Mouse (Mus musculus): Measurements from ENCODE around the gene Miga1.

Gene Miga1

DNA sequence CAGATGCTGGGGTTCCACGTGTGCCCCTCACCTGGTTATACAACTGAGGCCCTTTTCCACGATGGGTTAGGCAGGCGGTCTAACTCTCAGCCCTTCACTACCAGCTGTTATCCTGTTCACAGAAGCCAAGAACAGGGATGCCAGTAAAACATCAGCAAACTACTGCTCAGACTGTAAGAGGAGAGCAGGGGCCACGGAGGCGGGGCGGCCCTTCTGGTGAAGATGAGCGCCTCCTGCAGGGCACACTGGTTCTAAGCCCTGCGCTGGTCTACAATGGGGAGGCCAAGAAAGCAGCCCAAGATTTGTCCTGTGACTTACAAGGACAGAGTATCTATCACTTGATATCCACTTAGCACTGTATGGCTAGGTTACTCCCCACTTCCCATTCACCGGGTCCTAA, 52.4 kb downstream of the Miga1 start:
- DNase-seq (ENCODE audit: low spot score in 2 of 2) = no peak

DNA sequence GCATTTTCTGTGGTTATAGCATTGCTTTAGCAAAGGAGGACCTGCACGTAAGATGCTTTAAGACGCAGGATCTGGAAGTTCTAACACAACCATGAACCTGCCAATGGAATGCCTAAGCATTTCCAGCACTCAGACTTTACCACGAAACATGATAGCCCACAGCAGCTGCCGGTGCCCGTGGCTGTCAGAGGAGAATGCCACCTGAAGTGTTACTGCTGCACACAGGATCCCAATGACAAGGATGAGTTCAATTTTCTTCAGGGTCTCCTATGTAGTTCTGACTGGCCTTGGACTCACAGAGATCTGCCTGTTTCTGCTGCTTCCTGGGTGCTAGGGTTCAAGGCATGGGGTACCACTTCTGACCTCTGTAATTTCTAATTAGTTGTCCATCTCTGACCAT, 55.4 kb downstream of the Miga1 start:
- no peak for DNase-seq (ENCODE audit: low spot score in 2 of 2)

DNA sequence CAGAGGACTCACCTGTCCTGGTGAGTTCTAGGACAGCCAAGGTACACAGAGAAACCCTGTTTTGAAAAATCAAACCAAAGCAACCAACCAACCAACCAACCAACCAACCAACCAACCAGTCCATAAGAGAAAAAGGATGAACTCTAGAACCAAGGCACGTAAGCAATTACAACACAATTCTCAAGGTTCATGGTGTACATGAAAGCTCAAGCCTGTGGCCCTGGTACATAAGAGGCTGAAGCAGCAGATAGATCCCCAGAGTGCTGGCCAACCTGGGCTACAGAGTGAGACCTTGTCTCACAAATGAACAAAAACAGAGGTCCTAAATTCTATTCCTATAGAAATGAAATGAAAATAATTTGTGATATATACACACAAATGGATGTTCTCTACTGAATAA, 55.9 kb downstream of the Miga1 start:
- no peak for DNase-seq (ENCODE audit: low spot score in 2 of 2)

DNA sequence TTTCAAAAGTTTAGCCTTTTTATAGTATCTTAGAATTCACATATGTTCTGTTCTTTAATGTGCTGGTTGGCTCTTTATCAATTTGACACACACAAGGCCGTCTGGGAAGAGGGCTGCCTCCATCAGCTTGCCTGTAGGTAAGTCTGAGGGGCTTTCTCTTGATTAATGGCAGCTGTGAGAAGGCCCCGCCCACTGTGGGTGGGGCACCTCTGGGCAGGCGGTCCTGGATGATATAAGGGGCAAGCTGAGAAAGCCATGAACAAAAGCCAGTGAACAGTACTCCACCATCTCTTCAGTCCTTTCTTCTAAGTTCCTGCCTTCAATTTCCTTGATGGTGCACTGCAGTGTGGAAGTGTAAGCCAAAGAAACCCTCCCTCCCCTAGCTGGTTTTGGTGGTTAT, 58.1 kb downstream of the Miga1 start:
- no peak for DNase-seq (ENCODE audit: low spot score in 2 of 2)

DNA sequence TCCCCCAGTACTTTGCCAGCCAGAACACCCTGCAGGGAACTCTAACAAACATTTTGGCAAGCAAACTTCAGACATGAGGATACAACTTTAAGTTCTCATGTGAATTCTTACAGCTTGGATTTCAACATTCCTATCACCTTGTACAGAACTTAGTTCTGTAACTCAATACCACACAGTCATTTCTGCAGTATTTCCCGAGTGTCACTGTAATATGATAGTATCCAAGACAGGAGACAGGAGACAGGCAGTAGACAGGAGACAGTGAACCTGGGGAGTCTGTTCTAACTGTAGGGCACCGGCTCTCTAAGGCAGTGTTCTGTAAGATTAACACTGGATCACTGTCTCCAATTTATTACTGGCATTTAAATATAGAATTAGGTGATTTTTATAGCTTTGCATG, 61.8 kb downstream of the Miga1 start:
- DNase-seq (ENCODE audit: low spot score in 2 of 2) = no peak

DNA sequence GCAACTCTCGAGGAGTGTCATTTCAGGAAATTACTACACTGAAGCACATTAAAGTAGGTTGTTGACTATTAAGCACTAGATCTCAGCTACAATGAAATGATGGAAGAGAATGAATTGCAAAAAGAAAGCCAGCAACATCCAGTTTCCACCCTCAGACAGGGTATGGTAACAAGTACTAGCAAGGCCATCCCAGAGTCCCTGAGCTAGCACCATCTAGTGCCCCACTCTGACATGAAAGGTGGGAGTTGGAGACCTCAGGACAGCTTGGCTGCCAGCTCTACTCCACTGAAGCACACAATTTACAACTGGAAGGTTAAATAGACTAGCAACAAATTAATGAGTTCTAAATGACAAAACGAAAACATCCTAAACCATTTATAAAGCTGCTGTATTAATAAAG, 62.3 kb downstream of the Miga1 start:
- DNase-seq (ENCODE audit: low spot score in 2 of 2) = no peak

DNA sequence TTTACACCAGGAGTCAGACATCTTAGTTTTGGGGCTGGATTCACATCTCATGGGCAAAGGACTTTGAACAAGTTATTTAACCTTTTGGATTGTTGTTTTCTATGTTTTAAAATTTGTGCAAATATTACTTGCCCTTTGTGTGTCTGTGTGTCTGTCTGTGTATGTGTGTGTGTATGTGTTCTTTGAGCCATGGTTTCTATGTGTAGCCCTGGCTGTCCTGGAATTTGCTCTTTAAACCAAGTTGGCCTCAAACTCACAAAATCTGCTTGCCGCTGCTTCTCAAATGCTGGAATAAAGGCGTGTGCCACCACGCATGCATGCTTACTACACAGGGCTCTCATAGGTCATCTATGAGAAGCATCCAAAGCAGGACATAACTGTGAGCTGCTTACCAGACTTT, 63.3 kb downstream of the Miga1 start:
- no peak for DNase-seq (ENCODE audit: low spot score in 2 of 2)

DNA sequence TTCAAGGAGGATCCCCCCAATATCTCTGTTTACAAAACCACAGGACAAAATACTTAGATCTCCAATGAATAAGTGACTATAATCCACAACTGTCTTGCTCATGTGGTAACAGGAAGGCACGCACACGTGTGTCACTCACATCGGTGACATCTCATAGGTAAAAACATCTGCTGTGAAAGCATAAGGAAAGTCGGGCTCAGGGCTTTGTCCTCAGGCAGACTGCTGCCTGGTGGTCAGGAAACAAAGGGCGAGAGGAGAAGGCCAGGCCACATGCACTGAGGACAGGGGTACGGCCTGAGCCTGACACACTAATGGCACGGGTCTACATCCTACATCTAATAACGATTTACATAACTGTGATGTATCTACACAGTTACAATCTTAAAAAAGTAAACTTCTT, 65.2 kb downstream of the Miga1 start:
- no peak for DNase-seq (ENCODE audit: low spot score in 2 of 2)

DNA sequence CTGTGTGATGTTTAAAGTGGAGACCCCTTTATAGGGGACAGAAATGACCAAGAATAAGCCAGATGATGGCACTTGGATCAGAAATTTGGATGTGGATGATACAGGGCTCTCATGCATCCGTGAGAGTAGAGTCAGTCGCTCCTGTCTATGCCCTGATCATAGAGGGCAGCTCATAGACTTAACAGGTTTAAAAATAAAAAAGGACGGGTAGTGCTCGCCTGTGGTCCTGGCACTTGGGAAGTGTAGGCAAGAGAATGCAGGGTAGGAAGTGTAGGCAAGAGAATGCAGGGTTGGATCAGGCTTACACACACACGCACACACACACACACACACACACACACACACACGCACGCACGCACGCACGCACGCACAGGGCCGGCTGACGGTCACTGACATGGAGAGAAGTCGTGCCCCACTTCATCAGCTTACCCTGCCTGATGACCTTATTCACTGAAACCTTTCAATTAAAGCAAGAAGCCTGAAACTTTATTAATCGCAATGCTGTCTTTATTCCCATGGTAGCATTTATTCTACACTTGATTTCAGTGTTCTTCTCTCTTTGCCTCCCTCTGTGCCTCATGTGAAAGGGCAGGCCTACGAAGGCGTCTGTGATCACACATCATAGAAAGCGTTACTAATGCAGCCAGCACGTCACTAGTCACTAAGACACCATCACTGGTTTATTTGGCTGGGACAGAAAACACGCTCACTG, 67.1 kb downstream of the Miga1 start:
- no peak for DNase-seq (ENCODE audit: low spot score in 2 of 2)

DNA sequence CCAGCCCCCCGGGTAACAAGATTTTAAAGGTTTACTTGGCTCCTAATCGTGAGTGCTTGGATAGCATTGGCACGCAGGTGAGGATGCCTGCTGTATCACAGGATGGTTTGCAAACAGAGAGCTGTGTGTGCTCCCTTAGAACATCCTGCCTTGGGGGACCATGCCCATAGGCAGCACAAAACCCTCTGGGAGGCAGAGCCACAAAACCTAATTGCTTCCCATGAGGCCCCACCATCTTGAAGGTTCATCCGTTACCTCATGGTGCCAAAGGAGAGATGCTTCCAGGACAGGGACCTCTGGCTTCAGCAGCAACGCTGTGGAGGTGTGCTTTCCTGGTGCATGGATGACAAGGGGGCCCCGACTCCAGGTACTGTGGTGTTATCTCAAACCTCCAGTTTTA, 68.3 kb downstream of the Miga1 start:
- no peak for DNase-seq (ENCODE audit: low spot score in 2 of 2)

DNA sequence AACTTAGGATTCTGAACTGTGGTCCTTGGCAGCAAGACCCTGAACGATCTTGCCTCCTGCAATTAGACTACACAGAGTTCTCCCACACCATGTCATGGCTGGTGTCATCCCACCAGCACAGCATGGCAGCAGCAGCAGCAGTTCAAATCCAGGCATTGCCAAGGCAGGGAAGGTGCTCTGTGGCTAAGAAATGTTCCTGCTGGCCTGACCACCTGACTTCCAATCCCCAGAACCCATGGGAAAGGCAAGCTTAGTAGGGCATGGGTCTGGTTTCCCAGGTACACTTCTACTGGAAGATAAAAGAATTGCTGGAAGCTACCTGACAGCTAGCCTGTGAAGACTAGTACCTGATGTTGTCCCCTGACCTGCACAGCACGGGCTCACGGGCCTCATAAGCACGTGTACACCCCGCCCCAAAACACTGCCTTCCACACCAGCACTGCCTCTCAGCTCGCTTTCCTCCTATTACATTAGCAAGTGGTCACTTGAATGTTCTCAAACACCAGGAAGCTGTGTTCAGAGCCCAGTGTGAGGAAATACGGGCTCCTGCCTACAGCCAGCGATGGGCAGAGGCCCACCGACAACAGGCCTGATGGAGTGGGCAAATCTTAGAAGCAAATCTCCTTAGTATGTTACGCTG, 69.0 kb downstream of the Miga1 start:
- no peak for DNase-seq (ENCODE audit: low spot score in 2 of 2)

DNA sequence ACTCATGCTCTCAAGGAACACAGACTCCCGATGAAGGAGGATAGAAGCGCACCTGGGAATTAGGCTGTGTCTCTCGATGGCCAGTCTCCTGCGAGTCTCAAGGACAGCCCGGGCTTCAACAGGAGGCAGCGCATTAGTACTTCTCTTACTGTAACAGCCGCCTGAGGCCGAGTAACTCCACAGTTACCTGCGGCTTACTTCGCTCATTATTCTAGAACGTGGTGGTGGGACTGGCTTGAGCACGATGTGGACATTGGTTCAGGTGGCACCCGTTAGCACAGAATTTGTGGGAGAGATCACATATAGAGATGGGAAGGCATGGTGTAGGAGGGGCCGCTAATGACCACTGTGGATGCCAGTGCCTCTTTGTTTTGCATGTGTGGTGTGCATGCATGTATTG, 72.1 kb downstream of the Miga1 start:
- DNase-seq (ENCODE audit: low spot score in 2 of 2) = no peak

DNA sequence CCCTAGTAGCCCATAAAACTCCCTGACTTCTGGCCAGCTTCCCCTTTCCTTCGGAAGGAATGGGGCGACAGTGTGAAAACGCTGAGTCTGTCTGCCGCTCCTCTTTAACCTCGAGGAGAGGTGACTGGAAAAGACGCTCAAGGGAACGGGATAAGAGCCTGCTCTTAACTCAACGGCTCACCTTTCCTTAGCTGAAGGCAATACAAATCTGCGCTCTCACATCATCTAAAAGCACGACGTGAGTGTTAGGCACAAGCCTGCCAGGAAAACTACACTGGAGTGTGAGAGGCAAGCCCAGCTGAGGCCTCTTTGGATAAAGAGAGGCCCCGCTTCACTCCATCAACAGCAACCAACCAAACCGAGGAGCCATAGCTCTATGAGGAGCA, 74.2 kb downstream of the Miga1 start, which contains the start of gene Nexn:
TSS of gene Nexn (minus strand) at position 315 of the 386 bp plus-strand sequence.
- no peak for DNase-seq (ENCODE audit: low spot score in 2 of 2)

DNA sequence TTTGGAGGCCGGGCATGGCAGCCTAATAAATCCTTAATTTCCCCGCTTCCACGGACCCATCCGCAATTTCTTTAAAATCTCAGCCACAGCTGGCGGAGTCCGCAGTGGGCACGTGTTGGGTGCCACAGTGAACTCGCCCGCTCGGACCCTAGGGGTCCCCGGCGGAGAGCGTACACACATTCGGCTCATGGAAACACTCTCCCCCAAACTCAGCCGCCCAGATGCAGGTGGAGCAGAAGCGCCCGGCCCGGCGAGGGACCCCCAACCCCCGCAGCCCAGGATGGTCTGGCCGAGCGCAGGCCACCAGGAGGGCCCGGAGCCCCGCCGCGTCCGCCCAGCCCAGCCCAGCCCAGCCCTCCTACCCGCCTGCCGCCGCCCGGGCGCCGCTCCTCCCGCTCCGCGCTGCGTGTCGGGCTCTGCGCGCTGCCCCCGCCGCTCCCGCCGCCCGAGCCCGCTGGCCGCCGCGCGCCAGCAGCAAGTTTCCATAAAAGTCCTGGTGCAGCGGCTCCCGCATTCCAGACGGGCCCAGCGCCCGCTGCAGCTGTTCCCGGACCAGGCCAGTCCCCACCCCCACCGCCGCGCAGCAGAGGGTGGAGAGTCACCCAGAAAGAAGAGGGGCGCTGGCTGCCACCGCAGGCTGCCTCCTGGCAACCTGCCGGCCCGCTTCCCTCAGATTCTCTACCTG, 74.7 kb downstream of the Miga1 start:
- DNase-seq (ENCODE audit: low spot score in 2 of 2) = peak; percentile 84 to 86

DNA sequence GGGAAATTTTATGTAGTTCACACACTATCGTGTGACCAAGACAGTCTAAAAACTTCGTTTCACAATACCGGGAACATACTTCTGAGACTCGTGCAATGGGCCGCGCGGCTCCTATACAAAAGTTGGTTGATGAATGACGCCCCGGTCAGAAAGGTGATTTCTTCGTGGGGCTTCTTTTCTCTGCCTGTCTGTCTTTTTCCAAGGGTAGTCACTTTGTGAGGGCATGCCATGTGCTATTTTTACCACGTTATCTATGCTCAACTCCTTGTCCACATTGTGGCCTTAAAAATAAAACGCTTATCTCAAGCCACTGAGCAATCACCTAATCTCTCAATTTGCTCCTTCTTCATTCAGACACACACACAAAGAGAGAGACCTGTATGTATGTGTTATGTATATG, 75.4 kb downstream of the Miga1 start:
- peak; percentile 33 to 57 for DNase-seq (ENCODE audit: low spot score in 2 of 2)

DNA sequence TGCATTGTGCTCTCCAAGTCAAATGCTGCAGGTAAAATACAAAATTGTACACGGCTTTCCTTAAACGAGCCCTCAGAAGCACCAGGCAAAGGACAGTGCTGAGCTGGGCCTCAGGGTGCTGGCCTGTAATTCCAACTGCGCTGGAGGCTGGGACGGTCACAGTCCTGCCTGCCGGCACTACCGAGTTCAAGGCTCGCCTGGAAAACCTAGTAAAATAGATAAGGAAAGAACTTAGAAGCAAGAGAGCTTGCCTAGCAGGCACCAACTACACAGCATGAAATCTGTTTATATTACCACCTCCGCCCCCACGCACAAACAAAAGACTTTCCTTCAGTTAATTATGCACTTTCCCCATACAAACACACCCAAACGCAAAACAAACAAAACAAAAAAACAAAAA, 75.8 kb downstream of the Miga1 start:
- no peak for DNase-seq (ENCODE audit: low spot score in 2 of 2)

DNA sequence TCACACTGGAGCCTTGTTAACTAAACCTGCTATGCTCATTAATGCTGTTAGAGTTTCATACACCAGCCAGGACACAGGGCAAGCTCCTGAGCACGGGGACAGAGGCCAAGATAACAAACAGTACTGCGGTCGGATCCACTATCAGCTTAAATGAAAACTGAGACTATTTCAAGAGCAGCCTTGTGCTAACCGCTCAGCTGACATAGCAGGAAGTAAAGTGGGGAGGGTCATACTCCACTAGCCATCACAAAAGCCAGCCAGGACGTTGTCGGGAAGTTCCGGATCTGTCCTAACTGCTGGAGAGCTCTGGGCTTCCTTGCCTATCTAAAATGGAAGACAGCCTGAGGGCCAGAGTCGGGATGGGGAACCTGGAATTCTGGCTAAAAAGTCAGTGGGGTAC, 78.3 kb downstream of the Miga1 start:
- peak; percentile 56 to 66 for DNase-seq (ENCODE audit: low spot score in 2 of 2)

DNA sequence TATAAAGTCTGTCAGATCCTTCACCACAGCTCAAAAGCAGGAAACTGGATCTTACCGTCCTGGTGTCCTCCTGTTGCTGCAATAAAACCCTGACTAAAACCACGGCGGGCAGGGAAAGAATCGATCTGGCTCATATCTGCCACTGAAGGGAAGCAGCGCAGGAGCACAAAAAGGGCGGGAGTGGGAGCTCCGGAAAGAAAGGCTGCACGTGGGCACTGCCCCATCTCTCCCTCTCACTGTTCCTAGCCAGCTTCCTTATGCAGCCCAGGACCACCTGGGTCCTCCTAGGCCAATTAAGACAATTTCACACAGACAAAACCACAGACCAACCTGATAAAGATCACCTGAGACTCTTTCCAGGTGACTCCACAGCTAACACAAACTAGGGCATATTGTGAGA, 78.8 kb downstream of the Miga1 start:
- DNase-seq (ENCODE audit: low spot score in 2 of 2) = no peak

DNA sequence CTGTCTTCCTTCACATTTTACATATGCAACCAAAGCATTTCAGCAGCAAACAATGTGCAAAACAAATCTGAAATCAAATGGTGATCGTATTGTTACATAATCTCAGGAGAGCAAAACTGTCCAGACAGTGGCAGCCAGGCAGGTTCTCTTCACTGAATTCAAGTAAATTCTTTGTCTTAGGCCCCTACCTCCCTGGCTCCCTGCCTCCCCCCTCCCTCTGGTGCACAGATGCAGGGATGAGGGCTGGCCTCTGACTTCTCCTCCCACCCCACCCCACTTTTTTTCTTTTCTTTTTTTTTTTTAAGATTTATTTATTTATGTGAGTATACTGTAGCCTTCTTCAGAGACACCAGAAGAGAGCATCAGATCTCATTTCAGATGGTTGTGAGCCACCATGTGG, 79.8 kb downstream of the Miga1 start:
- DNase-seq (ENCODE audit: low spot score in 2 of 2) = no peak

DNA sequence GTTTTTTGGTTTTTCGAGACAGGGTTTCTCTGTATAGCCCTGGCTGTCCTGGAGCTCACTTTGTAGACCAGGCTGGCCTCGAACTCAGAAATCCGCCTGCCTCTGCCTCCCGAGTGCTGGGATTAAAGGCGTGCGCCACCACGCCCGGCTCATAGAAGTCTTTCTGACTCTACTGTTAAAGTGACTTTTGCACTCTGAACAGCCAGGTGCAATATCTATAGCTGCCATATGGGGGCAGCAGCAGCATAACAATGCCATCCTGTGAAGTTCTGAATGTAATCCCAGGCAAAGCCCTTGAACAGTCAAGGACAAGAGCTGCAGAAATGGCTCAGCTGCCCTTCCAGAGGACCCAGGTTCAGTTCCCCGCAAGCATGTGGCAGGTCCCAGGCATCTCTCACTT, 80.8 kb downstream of the Miga1 start:
- DNase-seq (ENCODE audit: low spot score in 2 of 2) = peak; percentile 47 to 82

DNA sequence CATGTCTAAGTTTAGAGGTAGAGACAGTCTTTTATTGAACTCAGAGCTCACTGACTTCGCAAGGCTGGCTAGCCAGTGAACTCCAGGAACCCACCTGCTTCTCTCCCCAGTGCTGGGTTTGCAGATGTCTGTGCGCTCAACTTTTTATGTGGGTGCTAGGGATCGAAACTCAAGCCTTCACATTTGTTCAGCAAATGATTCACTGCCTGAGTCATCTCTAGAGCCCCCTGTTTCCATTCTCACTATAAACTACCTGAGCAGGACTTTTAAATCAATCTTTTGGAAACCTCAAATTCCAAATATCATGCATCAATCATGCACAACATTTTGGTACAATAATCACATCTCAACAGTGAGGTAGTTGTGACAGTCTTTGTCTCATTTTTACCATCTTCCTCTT, 82.7 kb downstream of the Miga1 start:
- no peak for DNase-seq (ENCODE audit: low spot score in 2 of 2)

DNA sequence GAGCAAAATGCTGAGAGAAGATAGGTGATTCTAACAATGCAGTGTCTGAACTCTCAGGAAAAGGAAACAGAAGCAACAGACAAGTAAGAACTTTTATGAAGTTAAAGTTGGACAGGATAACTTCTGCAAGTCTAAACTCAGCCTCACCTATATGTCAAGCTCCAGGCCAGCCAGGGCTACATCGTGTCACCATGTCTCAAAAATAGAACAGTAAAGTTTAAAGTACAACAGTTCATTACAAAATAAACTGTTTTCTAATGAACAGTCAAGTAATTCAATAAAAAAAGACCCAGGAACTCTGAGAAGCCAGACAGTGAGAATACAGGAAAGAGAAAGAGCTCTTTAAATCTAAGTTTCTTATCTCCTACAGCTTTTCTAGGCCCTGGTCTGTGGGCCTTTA, 89.7 kb downstream of the Miga1 start:
- DNase-seq (ENCODE audit: low spot score in 2 of 2) = no peak

DNA sequence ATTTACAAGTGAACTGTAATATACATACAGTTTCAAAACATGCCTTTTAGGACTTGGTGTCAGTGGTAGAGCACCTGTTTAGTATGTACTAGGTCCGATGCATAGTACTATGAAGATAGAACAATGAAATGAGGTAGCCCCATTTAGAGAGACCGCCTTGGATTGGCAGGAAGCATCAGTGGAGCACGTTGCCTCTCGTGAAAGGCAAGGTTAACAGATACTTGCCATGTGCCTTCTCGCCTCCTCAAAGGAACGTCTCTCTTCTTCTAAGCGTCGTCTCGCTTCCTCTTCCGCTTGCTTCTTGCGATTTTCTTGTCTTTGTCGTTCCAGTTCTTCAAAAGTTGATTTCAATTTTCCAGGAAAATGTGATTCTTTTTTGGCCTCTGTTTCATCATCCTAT, 92.5 kb downstream of the Miga1 start:
- DNase-seq (ENCODE audit: low spot score in 2 of 2) = no peak
